Mouse (Mus musculus): ENCODE results near the gene Kctd6. TPM values are rescaled to one million over a fixed set of nuclear protein-coding genes. Genes with fewer than 3 reads are reported as not detected.

Kctd6 gene
- polyA plus RNA-seq, 1 experiment: 9.7 TPM

- DNase-seq (ENCODE audit: low read depth): no peak
Measured at GRCm38 (mm10) chr14:8214299-8215207, 613 bp downstream of the Kctd6 start.

DNA sequence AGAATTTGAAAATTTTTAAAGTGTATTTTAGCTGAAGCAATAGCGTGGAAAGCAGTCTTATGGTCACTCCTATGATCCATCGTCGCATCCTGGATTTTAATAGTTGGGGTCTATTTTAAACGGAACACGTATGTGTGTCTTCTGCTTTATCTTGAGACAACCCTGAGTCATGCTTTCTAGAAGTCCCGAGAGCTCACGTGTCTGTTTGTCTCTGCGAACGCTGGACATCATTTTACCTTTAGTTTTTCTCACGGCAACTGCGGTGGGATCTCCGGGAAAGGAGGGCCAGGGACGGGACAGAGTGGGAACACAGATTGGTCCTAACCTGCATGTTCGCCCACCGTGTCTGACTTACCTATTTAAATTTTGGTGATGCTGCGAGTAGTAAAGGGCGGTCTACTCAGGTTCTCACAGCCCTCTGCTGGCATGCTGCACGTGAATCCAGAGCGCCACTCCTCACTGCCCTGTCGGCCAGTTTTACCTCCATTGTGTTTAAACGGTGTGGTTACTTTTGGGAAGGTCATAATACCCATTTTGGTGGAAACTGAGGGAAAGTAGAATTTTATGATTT lies 1.4 kb downstream of the Kctd6 start:
- no peak for DNase-seq (ENCODE audit: low read depth)

DNA sequence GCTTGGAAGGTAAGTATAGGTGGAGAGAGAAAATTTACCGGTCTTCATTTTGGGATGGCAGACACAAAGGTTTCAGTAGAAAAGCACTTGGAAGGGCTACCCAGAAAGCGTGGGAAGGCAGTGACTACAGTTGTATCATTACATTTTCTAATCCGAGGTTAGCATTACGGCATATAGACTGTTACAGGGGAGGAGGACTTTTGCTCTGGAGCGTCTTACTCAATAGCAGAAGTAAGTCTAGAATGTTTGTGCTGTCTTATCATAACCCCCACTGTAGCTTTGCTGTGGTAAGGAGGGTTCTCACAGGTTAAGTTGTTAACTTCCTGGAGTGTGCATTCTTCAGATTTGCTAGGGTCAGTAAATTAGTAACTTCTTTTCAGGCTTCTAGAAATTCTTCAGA lies 2.2 kb downstream of the Kctd6 start:
- DNase-seq (ENCODE audit: low read depth): peak; percentile 56

GRCm38 (mm10) chr14:8218238-8218637 lies 4.3 kb downstream of the Kctd6 start:
- no peak for DNase-seq (ENCODE audit: low read depth)

DNA sequence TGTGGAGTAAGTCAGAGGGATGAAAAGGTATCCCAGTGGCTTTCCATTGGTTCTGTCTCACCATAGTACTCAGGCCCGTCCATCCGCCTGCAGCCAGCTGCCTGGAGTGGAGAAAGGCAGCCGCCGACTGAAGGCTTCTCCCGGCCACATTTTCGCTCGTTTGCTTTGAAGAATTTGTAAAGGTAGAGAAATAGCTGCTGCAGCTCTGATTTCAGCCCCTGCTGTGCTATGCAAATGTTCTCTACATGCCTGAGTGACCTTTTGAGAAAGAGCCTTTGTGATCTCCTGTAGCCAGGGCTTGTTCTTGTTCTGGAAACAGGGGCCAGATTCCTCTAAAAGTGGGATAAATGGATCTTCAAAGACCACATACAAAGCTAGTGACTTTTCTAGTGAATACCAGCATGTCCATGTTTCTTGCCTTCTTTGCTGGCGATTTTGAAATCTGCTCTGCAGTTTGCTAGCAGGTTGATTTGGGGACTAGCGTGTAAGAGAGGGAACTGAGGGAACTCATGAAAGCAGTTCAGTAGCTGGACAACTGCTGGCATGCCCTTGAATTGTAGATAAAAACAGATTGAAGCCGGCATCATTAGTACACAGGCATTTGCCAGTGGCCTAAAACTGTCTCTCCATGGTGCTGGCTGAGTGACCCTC lies 4.9 kb downstream of the Kctd6 start:
- no peak for DNase-seq (ENCODE audit: low read depth)

DNA sequence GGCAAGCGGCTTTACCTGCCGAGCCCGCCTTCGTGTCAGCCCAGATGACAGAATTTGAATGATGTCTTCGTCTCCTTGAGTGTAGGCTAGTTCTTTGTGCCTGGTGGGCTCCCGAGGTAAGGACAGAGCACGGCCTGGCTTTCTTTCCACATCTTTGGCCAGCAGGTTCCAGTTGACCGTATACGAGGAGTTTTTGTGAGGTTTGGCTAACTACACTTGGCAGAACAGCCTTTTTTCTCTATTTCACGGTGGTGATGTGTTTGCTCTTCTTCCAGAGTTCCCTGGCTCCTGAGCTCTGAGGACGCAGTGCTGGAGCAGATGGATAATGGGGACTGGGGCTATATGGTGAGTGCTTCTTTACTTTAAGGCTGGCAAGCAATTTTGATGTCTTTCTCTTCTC lies 5.9 kb downstream of the Kctd6 start:
- no peak for DNase-seq (ENCODE audit: low read depth)

GRCm38 (mm10) chr14:8220306-8220705 lies 6.4 kb downstream of the Kctd6 start:
- no peak for DNase-seq (ENCODE audit: low read depth)

- DNase-seq (ENCODE audit: low read depth): no peak
Measured at GRCm38 (mm10) chr14:8220912-8221311, 7.0 kb downstream of the Kctd6 start.

DNA sequence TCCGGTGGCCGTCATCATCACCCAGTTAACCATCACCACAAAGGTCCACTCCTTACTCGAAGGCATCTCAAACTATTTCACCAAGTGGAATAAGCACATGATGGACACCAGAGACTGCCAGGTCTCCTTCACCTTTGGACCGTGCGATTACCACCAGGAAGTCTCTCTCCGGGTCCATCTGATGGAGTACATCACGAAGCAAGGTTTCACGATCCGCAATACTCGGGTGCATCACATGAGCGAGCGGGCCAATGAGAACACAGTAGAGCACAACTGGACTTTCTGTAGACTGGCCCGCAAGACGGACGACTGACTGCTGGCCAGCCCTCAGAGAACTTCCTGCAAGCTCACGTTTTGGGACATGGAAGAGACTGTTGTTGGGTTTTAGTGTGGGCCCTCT lies 8.6 kb downstream of the Kctd6 start:
- no peak for DNase-seq (ENCODE audit: low read depth)

DNA sequence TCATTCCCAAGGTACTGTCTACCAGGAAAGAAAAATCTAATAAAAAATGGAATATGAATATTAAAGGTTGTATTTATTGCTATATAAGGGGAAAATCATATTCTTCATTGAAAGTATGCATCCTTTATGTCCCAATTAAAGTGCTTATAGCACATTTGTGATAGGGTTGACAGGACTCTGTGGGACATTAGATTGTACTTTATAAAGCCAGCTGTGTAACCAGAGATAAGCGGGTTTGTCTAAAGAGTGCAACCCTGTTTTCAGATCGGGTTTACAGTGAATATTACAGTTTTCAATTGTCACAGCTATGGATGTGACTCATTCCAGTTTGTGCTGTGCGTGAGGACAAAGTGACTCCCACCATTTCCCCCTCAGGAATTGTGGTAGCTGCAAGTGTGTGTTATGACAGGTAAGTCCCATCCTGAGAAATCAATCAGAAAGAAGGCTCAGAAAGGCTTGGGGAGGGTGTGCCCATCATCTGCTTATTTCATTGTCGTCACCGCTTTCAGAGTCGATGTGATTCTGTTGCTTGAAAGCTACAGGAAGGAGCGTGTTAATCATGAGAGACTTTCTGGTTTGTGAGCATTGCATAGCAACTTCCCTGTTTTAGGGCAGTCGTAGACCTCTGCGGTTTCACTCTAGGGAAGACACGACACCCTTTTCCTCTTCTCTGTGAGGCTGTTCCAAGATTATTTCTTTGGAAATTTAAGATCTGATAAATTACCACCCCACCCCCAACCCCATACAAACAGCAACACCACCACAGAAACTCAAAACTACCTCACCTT lies 9.8 kb downstream of the Kctd6 start:
- DNase-seq (ENCODE audit: low read depth): no peak

DNA sequence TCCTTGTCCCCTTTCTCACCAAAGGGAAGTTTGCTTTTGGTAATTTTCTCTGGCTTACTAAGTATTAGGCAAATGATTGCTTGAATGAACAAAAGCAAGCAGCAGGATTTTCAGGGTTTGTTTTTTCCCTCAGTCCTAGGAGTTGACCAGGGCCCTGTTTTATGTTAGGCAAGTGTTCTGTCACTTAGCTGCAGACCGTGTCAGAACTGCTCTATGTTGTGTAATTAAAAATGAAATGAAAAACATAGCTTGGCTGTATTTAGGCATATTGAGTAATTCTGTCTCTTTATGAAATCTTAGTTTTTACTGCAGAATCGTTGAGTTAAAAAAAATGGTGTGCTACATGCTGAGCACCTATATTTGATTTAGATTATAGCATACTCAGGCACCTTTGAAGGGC lies 10.9 kb downstream of the Kctd6 start:
- DNase-seq (ENCODE audit: low read depth): no peak

DNA sequence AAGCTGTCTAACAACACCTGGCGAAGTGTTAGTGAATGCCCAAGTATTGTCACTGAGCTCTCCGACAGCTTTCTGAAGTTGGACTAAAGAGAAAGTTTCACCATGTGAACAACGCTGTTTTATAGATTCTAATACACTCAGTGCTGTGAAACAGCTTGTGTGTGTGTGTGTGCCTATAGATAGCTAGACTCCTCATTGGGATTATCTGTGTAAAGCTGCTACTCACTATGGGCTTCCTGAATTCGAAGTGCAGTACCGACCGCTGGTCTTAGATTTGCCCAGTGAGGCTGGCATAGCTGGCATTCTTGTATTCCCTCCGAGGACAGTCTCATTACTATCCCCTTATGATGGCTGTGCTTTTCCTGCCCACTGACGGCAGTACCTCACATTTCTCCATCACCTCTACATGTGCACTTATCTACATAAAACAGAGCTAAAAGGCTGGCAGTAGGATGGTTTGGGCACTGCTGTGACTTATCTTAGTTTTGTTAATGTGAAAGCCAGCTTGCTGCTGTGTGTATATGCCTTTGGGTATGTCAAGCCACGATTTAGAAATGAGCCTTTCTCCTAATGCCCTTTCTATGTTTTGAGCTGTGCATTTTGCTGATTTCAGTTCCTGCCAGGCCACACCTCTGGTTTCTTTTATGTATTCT lies 15.6 kb downstream of the Kctd6 start:
- DNase-seq (ENCODE audit: low read depth): no peak

- DNase-seq (ENCODE audit: low read depth): no peak
Measured at GRCm38 (mm10) chr14:8232155-8232910, 18.4 kb downstream of the Kctd6 start.

DNA sequence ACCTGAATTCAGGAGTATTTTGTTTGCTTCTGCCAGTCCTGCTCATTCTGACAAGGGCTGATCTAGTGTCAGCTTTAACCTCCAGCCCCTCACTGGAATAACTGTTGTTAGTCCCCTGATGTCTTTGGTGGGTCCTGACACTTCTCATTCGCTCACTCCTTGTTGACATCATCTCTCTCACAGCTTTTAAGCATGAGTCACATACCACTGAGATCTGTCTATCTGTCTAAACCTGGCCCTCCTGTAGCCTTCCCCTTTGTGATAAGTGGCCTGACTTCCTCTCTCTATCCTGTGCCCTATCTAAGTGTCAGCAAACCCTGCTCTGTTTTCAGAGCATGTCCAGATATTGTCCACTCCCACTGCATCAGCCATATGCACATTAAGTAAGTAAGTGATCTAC lies 19.3 kb downstream of the Kctd6 start:
- DNase-seq (ENCODE audit: low read depth): no peak

DNA sequence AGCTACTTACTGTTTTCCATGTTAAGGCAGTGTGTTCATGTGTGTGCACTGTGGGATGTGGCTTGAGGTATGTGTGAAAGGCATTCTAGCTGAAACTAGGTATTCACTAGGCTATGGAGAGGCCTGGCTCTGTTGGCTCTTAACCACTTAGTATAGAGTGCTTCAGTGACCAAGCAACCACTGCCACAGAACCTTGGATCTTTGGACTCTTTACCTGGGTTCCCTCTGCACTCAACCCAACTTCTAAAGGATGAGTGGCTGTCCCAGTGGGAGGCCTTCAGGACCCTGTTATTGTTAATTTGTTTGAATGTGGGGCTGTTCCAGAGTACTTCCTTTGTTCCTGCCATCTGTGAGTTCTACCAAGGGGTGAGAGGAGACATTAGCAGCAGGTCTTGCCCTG lies 27.9 kb downstream of the Kctd6 start:
- DNase-seq (ENCODE audit: low read depth): no peak

- DNase-seq (ENCODE audit: low read depth): no peak
Measured at GRCm38 (mm10) chr14:8242388-8242920, 28.5 kb downstream of the Kctd6 start.

DNA sequence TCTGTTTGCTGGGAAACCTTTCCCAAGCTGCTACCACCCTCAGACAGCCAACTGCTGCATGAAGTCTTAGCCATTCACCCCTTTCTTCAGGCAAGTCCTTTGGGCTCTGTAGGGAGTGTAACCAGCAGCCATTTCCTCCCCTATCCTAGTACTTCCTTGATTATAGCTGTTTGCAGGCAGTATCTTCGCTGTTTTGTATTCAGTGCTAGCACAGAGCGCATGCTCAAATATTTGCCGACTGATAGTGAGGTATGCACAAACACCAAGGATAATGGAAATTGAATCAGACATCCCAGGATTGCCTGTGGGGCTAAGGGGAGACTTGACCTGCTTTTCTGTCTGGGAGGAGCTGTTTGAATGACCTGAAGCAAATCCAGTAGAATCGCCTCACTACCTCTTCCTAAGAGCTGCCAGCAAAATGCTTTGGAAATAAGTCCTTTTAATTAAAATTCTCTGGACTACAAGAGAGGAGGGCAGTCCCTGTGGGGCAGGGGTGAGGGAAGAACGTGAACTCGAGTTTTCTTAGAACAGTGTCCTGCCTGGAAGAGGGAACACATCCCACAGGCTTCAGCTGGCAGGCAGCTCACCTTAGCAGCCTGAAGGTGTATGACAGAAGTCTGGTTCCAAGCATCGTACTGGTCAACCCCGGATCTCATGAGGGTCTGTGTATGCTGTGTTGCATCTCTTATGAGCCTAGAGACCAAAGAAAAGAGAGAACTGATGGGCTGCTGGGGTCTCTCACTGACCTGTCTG lies 29.4 kb downstream of the Kctd6 start:
- DNase-seq (ENCODE audit: low read depth): no peak

- no peak for DNase-seq (ENCODE audit: low read depth)
Measured at GRCm38 (mm10) chr14:8244211-8244611, 30.3 kb downstream of the Kctd6 start.

DNA sequence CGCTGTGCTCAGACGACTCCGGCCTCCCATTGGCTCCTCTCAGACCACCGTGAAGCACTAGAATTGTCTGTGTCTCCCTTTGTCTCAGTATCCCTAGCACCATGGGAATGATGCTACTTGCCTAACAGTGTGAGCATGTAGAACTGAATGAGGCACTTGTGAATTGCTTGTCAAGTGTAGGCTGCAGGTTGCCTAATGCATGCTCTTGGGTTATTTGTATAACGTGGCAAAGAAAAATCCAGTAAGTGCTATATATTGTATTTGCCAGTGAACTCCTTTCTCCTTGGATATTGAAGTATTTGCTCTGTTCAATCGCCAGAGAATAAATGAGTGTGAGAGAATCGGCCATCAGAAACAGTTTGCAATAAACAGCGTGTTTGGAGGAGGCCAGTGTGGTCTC lies 32.9 kb downstream of the Kctd6 start:
- DNase-seq (ENCODE audit: low read depth): no peak

- DNase-seq (ENCODE audit: low read depth): no peak
Measured at GRCm38 (mm10) chr14:8249206-8249605, 35.3 kb downstream of the Kctd6 start.

Data from gonadal fat pad, adult 2 months (tissue).